Mouse (Mus musculus): ENCODE results near the gene Fam118b.

Gene Fam118b

DNA sequence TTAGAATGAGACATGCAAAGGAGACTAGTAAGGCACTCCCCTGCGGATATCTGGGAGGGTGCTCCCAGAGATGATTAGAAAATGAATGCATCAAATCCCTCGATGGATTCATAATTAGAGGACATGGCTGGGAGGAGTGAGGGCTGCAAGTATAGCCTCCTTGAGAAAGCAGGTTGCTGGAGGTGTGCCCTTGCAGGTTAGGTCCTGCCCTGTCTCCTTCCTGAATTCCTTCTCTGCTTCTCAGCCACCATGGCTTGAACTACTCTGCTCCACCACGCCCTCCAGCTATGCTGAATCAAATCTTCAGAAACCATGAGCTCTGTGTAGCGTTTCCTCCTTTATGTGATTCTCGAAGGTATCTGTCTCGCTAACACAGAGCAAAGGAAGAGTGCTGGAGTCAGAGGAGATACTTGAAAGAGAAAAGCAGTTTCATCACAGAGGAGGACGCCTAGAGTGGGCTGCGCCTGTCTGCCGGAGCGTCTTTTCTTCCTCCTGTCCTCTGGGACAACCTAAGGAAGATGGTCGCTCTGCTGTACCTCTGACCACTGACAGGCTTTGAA lies 74.5 kb downstream of the Fam118b start:
- no peak for DNase-seq

DNA sequence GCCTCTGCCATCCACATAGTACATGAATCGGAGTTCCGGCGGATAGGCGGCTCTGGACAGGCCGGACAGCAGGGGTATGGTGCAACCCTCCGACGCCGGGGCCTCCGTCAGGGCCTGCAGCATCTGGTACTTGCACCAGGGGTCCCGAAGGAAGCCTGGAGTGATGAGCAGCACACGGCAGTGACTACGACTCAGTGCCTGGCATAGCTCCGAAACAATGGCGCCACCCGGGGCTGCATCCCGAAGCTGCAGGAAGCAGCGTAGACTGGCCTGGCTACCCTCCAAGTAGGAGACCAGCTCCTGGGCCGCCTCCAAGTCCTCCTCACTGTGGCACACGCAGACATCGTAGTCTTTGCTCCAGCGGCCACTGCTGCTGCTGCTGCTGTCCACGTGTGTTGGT lies 78.9 kb downstream of the Fam118b start:
- DNase-seq = no peak

DNA sequence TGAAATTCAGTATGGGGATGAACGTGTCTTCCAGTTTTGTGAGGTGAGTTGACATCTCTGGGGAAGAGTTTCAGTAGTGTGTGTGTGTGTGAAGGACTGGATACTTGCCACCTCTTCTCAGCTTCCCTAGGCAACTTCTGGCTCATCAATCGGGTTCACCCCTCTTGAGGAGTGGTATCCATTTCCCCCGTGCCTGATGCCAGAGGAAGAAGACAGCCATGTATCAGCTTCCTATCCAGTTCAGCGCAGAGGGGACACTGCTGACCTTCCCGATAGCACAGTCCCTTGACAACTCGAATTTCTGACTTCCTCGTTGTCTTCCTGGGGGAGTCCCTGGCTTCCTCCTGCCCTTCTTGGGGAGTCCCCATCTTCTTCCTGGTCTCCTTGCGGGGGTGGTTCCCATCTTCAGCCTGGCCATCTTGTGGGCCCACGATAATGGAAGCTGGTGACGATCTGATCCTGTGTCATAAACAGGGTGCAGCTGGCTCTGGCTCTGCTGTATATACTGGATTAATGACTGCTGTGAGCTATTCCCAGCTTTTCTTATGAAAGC lies 80.2 kb downstream of the Fam118b start:
- DNase-seq = no peak

DNA sequence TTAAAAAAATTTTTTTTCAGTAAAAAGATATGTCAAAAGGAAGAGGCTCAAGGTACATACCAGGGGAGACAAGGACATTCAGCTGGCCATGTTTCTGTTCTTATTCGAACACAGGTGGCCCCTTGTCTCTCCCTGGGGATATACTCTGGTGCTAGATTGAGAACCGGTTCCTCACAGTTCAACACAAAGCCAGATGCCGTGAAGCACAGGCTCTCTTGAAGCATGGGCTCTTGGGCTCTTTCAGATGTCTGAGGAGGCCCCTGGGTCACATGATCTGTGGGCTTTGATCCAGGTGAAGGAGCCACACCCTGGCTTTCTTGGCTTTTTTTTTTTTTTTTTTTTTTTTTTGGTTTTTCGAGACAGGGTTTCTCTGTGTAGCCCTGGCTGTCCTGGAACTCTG lies 81.2 kb downstream of the Fam118b start:
- DNase-seq = no peak

DNA sequence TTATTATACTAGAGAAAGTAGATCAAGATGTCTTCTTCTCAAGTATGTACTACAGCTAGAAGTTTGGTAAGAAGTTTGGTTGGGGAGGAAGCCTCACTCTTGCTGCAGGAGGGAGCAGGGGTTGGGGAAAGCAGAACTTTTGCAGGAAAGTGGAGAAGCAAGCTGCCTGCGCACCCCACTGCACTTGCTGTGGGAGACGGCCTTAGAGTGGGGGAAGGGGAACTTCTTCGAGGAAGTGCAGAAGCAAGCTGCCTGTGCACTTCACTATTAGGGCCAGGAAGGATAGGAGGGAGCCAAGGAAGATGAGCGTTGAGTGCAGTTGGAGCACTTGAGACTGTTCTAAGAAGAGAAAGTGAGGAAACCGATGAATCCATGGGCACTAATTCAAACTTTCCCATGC lies 84.2 kb downstream of the Fam118b start:
- DNase-seq = no peak

DNA sequence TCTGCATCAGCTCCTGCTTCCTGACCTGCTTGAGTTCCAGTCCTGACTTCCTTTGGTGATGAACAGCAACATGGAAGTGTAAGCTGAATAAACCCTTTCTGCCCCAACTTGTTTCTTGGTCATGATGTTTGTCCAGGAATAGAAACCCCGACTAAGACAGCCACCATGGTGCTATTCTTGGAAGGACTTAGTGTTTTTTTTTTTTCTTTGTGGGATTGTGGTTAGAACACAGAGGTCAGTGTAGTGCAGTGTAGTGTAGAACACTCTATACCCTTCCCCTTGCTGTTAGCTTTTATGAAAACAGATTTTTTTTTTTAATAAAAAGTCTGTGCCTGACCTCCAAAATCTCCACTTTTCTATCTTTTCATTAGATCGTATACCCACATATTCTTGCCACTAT lies 84.8 kb downstream of the Fam118b start:
- DNase-seq = no peak

DNA sequence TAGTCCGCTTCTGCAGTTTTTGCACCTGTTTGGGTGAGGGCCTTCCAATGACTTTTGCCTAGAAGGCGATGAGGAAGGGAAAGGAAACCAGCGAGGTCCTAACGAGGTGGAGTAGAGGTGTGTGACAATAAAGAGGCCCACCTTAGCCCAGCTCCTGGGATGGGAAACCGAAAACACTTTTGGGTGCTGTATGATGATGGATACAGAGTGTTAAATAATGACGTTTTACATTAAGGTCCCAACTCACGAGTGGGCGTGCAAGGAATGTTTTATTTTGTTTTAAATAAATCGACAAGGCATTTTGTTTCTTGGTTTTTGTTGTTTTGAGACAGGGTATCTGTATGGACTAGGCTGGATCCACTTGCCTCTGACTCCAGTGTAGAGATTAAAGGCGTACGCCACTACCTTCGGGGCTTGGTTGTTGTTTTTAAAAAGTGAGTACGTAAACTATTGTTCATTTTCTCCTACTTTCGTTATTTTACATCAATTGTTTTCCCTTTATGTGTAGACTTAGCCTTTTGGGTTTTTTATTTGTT lies 91.4 kb downstream of the Fam118b start:
- DNase-seq = no peak

DNA sequence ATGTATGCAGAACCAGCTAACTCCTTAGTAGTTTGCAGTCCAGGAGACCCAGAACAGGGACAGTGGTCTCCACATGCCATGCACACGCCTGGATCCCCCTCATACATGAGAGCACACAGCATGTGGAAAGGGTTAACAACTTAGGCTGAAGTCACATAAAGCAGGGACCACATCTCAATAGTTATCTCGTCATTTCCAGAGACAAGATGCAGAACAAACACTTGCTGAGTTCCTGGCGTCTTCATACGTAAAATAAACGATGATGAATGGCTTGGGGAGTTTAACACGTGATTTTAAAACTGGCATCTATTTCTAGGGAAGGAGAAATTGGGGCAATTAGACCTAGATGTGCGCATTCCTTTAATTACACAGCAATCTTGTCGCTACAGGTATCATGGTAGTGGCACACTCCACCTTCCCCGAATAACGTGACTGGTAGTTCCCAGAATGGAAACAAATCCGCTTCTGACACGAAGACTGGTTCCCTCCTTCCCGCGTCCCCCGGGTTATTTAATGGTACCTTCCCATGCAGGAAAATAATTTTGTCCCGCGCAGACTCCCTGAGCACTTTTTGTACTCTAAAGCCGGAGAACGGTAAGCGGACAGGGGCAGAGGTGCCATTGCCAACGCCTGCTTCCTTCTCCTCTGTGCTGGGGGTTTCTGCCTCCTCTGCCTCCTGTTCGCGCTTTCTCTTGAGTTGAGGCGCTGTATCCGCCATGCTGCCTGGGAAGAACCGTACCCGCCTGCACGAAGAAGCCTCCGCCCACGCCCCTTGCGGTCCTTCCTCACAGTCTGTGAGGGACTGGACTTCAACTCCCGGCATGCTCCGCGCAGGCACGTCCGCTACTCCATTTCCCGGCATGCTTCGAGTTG lies 92.1 kb downstream of the Fam118b start, which contains the start of gene Dcps:
TSS of gene Dcps (minus strand) at position 811 of the 873 bp plus-strand sequence.
- DNase-seq = peak; percentile 98

DNA sequence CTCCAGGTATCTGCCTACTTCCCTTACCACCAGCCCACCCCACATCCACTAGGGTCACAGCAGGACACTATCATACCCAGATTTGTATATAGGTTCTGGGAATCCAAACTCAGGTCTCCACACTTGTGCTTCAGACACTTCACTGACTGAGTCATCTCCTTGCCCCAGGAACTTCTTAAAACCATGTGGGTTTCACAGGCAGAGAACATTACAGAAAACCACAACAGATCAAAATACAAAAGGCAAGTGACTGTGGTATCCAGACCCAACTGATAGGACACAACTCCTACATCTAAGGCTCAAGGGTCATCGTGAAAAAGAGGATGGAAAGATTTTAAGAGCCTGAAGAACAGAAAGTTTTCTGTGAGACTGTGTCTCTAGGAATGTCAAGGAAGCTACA lies 94.3 kb downstream of the Fam118b start:
- DNase-seq = no peak

DNA sequence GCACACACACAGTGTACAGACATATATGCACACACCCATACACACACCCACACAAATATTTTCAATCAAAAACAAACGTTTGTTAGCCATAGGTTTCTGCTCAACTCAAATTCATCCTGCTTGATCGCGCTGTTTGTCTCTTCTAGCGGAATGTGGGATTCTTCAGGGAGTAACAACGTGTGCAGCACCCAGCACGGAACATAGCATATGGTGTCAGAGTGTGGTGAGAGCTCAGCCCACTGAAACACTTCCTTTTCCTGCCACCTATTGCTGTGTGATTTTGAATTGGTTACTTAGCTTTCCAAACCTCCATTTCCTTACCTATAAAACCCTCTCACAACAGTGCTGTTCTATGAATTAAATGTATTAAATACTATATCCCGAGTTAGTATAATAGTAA lies 97.5 kb downstream of the Fam118b start:
- DNase-seq = no peak
